Mouse (Mus musculus) MEL (cell line): ENCODE data around the gene Sgcd.

Experiments
- CTCF ChIP-seq, 3 experiments: IDR thresholded peaks in 2 of 3; conservative IDR thresholded peaks in 1 of 3; 2 replicates each; pipeline ENCODE4 v1.5.1; 2011 to 2012; ENCODE audit warnings: low read length in 3 of 3, low read depth in 2 of 3, mild to moderate bottlenecking in 2 of 3, improper control_type of control experiment in 1 of 3, inconsistent platforms in 1 of 3, mixed read lengths in 1 of 3, moderate library complexity in 1 of 3; ENCODE audit not compliant: control insufficient read depth in 1 of 3, insufficient read depth in 1 of 3, poor library complexity in 1 of 3, severe bottlenecking in 1 of 3
- POLR2A ChIP-seq, 2 experiments: IDR thresholded peaks; 2 replicates each; pipeline ENCODE4 v1.6.1; 2011 to 2012; ENCODE audit warnings: low read length in 2 of 2, mild to moderate bottlenecking in 2 of 2, control low read depth in 1 of 2, improper control_type of control experiment in 1 of 2, low read depth in 1 of 2, moderate library complexity in 1 of 2; ENCODE audit not compliant: control insufficient read depth in 1 of 2, insufficient read depth in 1 of 2, poor library complexity in 1 of 2

DNA sequence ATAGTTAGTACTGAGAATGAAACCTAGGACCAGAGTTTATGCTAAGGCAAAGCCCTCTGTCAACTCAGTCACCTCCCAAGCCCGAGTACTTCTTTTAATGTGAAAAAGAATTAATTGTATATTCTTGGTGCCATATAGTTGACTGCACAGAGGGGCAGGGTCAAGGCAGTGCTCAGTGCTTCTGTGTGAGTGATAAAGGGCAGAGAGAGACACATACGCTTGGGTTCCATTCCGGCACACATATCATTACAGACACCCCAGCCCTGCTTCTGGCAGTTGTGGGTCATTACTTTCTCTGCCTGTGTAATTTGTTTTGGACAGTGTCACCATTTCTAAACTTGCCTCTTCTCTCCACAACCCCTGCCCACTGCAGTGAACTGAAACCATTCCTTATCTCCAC lies 1099.7 kb downstream of the Sgcd start:
- TF ChIP-seq POLR2A (IDR thresholded peaks at IDR 0.05; ENCODE audit: control insufficient read depth in 1 of 2, insufficient read depth in 1 of 2, low read depth in 1 of 2, low read length in 2 of 2, poor library complexity in 1 of 2), result no peak
- TF ChIP-seq CTCF (IDR thresholded peaks at IDR 0.05 in 2 of 3, conservative IDR thresholded peaks at IDR 0.05 in 1 of 3; ENCODE audit: control insufficient read depth in 1 of 3, insufficient read depth in 1 of 3, low read depth in 2 of 3, low read length in 3 of 3, poor library complexity in 1 of 3, severe bottlenecking in 1 of 3), result no peak
